Mouse (Mus musculus) skeletal muscle tissue, adult 2 months (tissue): ENCODE measurements around the gene Parp6.

Experiments
- DNase-seq: peaks from one replicate; pipeline ENCODE4 v3.0.0-alpha.2; 2012; ENCODE audit warnings: low read depth, low spot score

Parp6 gene

DNA sequence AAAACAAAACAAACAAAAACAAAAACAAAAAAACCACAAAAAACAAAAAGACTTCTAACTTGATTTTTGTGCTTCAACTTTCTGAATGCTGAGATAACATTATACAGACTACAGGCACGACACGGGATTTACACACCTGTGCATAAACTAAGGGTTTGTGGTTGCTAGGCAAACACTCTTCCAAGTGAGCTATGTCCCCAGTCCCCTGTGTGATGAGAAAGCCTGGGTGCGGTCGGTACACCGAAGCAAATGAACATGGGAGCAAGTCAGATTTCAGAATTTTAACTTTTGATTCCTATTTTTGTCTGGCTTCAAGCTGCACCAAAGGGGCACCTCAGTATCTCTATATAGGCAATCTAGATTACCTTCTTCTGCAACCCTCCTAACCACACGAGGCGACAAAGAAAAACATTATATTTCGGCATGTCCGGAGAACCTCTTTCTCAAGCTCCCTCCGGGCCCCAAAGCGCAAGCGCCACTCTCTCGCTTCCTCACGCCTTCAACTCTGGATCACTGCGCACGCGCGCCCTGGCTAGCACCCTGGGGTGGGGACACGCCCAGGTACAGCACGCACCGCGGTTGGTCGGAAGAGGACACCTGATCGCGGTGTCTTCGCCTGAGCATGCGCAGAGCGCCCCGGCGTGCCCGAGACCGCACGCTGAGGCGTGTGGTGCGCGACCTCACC, at the start of gene Parp6:
Gene Parp6, plus strand, starts transcription at position 663 of the 685 bp plus-strand sequence.
- peak; percentile 100 for DNase-seq

DNA sequence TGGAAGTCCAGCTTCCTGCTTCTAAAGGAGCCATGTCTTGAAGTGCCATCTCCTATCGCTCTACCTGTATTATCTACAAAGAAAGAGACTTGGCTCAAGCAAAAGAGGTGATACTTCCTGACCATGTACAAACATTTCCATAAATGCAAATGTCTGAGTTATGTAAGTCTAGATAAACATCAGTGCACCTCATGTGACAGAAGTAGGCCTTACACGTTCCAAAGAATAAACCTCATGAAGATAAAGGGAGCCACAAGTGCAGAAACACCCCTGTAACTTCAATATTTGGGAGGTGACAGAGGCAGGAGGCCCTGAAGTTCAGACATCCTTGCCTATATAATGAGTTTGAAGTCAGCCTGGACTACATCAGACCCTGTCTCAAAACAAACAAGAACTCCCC, 45.2 kb upstream of the Parp6 start:
- DNase-seq, result no peak

DNA sequence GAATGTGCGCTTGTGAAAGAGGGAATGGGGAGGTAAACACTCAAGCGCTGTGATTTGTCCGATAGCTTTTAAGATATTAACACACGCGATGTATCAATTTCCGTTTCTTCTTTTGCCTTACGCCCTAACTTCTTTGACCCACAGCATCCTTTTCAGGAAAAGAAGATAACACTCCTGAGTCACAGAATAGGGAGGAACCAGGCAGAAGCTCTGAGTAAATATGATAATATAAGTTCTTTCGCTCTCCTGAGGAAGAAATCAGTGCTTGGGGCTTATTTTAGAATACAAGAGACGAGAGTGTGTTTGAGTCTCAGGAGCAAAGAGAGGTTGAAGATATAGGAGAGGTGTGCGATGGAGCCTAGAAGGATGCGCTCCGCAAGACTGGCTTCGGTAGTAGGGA, 39.7 kb upstream of the Parp6 start:
- no peak for DNase-seq

DNA sequence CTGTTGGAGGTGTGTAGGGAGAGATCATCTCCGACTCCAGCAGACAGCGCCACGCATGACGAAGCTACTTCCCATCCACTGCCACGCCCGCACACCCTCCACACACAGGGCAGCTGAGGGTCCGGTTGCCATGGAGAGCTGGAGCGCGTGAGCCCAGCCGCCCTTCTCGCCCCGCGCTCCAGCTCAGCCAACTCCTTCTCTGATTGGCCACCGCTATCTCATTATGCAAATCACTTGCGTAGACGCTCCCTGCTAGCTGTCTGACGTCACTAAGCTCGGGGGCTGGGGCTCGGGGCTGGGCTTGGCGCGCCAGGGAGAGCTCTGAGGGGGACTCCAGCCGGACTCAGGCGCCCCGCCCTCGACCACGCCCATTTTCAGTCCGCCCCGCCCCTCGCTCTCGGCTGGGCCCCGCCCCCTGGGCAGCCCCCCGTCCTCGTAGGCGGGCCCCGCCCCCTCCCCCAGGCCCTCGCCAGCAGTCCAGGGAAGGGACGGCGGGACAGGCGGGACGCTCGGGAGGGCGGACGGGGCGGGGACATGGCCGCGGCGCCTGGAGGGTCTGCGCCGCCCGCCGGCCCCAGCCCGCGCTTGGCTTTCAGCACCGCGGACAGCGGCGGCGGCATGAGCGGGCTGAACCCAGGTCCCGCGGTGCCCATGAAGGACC, 39.1 kb upstream of the Parp6 start, which contains the start of gene Celf6:
Gene Celf6, plus strand, starts transcription at position 74 of the 661 bp plus-strand sequence.
- DNase-seq, result peak; percentile 46

DNA sequence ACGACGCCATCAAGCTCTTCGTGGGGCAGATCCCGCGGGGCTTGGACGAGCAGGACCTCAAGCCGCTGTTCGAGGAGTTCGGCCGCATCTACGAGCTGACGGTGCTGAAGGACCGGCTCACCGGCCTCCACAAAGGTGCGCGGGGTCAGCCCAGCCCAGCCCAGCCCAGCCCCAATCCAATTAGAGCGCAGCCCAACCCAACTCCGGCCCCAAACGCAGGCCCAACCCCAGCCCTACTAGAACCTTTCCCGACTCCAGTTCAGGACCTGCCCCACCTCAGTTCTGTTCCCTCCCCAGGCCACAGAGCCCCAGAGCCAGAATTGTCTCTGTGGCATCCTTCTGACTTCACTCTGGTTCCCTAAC, 38.6 kb upstream of the Parp6 start:
- no peak for DNase-seq

DNA sequence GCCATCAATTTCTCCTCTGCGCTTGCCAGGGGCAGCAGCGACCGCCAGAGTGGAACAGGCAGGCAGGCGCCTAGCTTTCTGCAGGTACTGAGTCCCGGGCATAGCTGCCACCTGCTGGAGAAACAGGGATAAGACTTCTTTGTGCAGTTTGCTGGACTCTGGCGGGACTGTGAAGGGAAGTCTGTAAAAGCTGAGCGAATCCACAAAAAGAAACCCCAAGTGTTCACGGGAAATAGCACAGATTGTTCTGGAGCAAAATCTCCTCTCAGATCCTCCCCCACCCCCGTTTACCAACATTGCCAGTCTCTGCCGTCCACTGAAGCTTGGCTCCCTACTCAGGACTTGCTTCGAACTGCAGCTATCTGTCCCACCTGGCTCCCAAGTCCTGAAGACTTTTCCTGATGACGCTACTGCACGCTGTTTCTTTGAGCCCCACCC, 32.2 kb upstream of the Parp6 start:
- DNase-seq, result peak; percentile 34

- DNase-seq, result no peak
Measured at GRCm38 (mm10) chr9:59588252-59588651, 28.8 kb upstream of the Parp6 start.

- DNase-seq, result no peak
Measured at GRCm38 (mm10) chr9:59588710-59589671, 28.1 kb upstream of the Parp6 start.

- DNase-seq, result no peak
Measured at GRCm38 (mm10) chr9:59589703-59590439, 27.2 kb upstream of the Parp6 start.

GRCm38 (mm10) chr9:59601661-59602060, 15.4 kb upstream of the Parp6 start:
- no peak for DNase-seq

DNA sequence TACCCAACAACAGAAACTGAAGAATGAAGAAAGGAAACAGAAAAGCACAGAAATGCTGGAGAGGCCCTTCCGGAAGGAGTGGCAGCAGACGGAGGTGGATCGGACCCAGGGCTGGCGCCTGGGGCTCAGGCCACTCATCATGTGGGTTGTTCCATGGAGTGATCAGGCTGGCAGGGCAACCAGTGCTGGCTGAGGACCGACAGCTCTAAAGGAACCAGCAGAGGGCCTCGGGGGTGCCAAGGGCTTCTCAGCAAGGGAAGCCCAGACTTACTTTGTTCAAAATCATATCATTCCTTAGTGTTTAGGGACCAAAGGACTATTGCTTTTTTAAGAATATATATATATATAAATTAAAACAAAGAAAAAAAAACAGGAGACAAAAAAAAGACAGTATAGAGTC, 11.1 kb upstream of the Parp6 start:
- DNase-seq, result no peak

DNA sequence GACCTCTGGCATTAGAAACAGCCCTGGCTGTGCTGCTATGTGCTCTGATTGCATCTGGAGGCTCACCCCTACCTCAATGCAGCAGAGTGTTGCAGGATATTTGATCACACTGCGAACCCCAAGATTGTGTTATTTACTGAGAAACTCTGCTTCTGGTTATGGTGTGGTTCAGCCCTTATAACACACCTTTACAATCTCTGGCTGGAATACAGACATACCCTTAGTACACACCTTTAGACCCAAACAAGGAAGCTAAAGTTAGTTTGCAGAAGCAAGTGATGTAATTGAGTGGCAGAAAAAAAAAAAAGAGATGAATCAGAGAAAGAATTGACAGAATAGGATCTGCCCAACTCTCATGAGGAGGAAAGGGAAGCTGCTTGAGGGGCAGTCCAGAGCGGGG, 6.1 kb upstream of the Parp6 start:
- DNase-seq, result no peak

- DNase-seq, result no peak
Measured at GRCm38 (mm10) chr9:59615797-59616196, 1.3 kb upstream of the Parp6 start.

DNA sequence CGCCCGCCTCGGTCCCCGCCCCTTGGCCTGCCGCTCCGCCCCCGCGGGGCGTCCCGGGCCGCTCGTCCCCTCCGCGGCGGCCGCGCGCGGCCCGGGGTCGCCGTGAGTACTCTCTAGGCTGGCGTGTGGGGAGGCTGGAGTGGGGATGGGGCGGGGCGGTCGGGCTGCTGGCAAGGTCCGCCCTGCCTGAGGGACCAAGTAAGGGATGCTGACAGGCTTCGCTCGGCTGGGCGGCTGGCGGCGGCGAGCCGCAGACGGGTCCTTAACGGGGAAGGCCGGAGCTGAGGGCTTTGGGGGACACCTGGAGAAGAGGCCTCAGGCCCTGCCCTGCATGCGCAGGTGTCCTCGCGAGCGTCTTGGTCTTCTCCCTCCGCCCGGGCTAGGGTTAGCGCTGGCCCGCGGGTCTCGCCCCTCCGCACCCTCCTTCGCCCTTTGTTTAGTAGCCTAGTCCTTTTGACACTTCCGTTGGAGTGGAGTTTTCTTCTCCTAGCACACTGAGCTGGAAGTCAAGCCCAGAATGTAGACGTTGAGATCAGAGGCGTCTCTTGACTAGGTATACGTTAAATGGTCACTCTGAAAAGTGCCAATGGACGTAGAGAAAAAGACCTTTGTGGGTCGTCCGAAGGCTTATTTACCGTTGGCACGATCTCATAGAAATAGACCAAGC, 356 bp downstream of the Parp6 start:
- no peak for DNase-seq

DNA sequence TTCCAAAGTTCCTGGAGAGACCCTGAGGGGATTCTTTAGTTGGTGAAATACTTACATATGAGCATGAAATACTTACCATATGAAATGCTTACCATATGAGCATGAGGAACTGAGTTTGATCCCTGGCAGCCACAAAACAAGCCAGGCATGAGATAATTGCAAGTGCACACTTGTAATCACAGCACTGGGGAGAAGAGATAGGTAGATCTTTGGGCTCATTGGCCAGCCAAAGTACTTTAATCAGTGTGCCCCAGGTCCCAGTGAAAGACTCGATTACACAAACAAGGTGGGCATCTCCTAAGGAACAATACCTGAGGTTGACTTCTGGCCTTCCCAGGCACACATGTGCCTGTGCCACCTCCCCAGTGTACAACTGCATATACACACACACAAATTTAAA, 21.3 kb downstream of the Parp6 start:
- DNase-seq, result no peak

DNA sequence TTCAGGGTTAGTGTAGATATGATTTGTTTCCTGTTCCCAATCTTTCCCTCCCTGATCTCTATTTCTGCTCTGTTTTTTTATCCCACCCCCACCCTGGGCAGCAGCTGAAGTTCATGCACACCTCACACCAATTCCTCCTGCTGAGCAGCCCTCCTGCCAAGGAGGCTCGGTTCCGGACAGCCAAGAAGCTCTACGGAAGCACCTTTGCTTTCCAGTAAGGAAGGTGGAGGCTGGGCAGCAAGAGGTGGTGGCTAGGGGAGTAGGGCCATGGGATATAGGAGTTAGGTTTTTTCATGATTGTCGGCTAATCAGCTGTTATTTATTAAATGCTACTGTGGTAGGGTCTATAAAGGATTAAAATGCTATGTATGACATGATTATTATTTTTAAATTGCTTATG, 22.9 kb downstream of the Parp6 start:
- DNase-seq, result no peak

DNA sequence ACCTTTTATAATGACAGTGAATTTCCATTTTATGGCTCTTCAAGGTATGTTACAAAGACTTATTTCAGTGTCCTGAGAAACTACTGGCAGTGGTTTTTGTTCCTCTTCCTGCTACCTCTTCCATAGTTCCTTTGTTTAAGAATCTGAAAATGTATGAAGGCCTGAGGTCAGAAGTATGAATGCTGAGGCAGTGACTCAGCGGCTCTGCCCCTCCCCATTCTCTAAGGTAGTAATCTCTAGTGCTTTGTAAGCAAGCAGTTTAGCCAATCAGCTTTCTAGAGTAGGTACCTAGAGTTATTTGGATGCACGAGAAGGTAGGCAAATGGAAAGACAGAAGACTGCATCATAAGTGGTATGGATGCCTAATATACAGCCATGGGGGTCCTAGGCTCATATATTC, 24.2 kb downstream of the Parp6 start:
- no peak for DNase-seq

- no peak for DNase-seq
Measured at GRCm38 (mm10) chr9:59649911-59650310, 32.8 kb downstream of the Parp6 start.

DNA sequence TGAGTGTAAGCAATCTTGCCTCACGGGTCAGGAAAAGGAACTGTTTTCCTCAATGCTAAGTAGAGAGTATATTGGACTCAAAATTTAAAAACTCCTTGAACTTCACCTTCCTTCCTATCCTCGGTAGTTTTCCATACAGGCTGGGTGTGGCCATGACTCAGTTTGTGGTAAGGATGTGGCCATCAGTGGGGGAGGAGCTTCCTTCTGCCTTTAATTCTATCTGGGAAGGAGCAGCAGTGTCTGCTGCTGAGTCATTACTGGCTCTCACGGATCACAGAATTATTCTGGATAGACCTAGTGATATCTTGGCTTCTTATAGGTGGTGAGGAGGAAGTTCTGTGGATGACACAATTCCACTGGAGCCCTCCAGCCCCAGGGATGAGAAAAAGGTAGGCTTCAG, 36.3 kb downstream of the Parp6 start:
- no peak for DNase-seq

DNA sequence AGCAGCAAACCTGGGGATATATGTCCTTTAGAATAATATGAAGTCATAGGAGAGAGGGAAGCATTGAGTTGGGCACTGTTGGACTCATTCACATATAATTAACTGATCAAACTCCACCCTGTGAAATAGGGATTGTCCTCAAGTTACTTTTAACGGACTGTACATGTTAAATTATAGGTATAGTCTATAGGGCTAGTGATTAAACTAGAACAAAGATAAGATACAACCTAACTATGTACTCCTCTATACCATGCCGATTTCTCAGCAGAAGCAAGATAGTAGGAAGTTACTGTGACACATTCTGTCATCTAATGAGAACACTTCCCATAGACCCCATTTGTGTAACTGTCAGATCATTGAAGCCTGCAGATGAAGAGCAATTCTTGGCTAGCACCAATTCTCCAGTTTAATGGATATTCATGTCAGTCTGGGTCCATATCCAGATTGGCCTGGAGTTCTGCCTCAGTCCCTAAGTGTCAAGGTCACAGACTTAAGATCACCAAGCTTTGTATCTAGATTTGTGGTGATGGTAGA, 37.4 kb downstream of the Parp6 start:
- no peak for DNase-seq
